Mouse (Mus musculus): ENCODE measurements around the gene Nfatc2ip.

DNA sequence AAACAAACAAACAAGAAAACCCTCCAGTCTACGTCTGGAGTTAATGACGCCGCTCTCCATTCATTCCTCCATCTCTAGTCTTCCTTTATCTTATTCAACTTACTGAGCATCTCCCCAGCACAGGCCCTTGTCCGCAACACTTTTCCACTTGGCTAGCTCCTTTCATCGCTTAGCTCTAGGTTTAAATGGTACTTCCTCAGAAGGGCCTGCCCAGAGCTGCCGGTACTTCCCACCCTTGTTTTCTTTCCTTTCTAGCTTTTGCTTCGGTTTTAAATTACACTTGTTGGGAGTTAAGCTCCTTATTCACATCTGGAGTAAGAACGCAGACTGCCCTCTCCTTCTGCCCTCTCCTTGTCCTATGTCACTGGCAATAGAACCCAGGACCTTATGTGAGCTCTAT lies 20.5 kb upstream of the Nfatc2ip start:
- TF ChIP-seq POLR2A (IDR thresholded peaks at IDR 0.05; ENCODE audit: control insufficient read depth, extremely low read depth, insufficient read depth, low read length, poor library complexity) (no peak), CTCF (IDR thresholded peaks at IDR 0.05; ENCODE audit: borderline replicate concordance, control insufficient read depth, extremely low read depth, insufficient read depth, low read length, poor library complexity) (no peak)

All from thymus, adult 2 months (tissue).